Mouse (Mus musculus): ENCODE measurements around the gene Slc47a1.
"Not testable (repeated sequence)": the region's sequence is repeated elsewhere in the genome, so short reads cannot be mapped to it uniquely, and the experiment has no call there.

The Slc47a1 gene

DNA sequence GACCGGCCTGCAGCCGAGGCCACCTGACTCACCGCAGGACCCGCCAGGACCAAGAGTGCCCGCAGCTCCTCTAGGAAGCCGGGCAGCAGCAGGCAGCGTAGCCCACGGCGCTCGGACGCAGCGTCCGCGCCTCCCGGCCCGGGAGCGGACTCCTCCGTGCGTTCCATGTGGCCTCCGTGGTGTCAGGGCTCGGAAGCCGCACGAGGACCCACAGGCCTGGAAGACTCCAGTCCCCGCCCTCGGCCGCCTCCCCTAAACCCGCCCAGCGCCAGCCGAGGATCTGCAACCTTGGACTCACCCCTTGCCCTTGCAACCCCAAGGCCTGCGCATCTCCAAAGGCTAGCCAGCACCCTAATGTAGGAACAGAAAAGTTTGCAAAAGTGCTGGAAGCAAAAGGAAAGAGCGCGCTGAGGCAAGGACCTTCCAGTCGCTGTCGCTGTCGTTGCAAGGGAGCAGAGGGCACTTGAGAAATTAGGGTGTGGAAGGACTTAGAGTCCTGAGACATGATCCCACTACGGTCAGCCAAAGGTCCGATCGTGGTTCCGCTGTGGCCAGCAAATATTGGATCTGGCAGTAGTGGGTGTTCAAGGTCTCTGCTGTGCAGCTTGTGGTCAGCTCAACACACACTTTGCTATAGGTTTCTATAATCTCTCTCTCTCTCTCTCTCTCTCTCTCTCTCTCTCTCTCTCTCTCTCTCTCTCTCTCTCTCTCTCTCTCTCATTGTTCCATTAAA is at the start of gene Slc47a1:
Gene Slc47a1, minus strand, starts transcription at position 465 of the 733 bp plus-strand sequence.
- DNase-seq (ENCODE audit: low read depth in 1 of 2, low spot score in 2 of 2): no peak

DNA sequence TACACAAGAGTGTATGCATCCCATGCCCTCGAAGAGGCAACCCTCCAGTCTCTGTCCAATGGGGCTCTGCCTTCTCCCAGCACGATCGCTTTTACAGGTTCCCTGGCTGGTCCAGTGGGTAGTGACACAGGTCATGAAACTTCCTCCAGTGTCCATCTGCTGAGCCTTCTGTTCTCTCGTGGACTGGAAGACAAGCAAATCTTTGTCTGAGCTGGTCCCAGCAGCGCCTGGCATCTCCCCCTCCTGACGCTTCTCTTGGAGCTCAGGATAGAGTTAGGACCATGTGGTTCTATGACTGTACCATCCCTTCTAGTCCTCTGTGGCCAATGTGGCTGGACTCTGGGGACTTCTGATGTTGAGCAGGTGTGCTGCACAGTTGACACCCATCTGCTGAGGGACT is 41.1 kb upstream of the Slc47a1 start:
- DNase-seq (ENCODE audit: low read depth in 1 of 2, low spot score in 2 of 2): no peak

DNA sequence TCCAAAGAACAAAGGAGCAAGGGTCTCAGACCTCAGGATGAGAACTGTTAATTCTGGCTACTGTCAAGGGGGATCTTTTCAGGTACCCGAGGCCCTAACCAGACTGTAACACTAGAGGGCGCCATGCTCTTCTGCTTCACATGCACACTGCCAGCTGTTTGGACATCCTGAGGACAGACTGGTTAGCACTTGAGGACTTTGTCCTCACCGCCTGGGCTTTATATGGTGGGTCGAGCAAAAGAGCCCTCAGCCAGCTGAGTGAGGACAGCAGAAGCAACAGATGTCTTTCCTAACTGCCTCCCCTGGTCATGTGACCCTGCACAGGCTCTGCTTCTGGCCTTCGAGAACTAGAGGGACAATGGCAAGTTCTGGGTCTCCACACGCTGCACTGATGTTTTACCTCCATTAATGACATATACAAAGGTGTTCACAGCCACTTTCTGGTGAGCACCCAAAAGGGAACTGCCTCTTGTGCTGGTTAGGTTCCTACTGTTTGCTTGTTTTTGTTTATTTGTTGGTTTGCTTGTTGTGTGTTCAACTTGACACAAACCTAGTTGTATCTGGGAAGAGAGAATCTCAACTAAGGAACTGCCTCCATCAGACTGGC is 39.9 kb upstream of the Slc47a1 start:
- DNase-seq (ENCODE audit: low read depth in 1 of 2, low spot score in 2 of 2): peak; percentile 13 to 53

DNA sequence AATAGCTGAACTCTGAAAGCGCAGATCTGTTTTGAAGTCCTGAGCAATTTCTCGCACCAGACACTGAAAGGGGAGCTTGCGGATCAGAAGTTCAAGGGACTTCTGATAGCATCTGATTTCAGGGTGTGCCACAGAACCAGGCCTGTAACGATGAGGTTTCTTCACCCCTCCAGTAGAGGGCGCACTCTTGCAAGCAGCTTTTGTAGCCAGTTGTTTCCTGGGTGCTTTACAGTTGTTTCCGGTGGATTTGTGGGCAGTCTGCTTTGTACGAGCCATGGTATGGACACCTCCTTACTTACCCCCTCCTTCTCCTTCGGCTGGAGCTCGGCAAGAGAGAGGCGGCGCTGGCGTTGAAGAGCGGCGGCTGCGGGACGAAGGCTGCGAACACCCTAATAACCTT is 38.4 kb upstream of the Slc47a1 start:
- DNase-seq (ENCODE audit: low read depth in 1 of 2, low spot score in 2 of 2): not testable (repeated sequence)

DNA sequence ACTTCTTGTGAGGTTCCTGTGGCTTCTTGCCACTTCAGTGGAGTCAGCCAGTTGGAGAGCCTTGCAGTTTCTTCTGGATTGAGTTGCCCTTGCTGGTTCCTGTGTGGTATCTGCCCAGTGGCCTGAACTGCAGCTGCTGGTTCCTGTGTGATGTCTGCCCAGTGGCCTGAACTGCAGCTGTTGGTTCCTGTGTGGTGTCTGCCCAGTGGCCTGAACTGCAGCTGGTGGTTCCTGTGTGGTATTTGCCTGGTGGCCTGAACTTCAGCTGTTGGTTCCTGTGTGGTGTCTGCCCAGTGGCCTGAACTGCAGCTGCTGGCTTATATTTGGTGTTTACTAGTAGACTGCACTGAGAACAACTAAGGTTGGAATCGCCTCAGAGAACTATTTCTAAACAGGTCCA is 37.3 kb upstream of the Slc47a1 start:
- DNase-seq (ENCODE audit: low read depth in 1 of 2, low spot score in 2 of 2): no peak

DNA sequence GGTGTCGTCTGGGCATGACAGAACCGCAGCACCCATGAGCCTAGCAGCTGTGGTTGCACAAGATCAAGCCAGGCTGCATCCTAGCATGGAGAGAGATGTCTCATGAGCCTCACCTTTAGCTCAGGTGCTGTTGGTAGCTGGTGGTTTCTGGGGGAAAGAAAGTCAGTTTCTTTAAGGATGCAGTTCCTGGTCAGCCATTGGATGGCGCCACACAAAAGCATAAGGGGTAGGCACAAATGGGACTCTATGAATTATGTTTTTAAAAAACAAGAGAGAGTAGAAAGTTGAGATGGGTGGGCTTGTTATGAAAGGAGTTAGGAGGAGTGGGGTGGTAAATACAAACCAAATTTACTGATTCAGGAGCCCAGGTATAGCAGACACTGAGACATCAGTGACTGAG is 36.4 kb upstream of the Slc47a1 start:
- no peak for DNase-seq (ENCODE audit: low read depth in 1 of 2, low spot score in 2 of 2)

DNA sequence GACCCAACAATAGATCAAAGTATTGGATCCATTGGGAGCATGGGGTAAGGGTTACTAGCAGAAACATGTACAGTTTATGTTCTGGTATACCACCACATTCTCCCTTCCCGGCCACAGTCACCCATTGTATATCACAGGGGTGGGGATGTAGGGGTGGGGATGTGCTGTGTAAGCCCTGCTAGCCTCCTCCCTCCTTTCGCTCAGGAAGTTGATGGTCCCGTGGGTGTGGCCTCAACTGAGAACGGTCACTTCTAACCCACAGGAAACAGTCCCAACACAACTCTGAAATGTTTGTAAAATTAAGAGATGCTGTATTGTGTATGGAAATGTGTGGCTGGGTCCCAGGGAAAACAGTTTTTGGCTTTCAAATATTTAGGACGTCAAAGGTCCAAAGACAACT is 35.3 kb upstream of the Slc47a1 start:
- no peak for DNase-seq (ENCODE audit: low read depth in 1 of 2, low spot score in 2 of 2)

DNA sequence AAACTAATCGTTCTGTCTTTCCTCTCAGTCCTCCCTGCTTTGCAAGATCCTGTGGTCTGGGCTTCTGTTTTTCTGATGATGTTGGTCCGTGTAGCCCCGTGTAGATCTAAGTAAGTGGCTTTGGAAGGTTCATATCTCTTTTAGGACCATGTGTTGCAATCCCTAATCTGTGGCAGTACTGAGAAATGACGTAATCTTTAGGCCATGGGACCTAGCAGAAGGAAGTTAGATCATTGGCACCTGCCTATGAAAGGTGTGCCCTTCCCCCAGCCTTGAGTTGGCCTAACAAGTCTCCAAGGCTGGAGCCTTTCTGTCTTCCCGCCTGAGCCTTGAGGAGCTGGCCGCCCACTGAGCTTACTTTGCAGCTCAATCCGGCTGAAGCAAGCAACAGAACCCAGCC is 33.7 kb upstream of the Slc47a1 start:
- DNase-seq (ENCODE audit: low read depth in 1 of 2, low spot score in 2 of 2): no peak

DNA sequence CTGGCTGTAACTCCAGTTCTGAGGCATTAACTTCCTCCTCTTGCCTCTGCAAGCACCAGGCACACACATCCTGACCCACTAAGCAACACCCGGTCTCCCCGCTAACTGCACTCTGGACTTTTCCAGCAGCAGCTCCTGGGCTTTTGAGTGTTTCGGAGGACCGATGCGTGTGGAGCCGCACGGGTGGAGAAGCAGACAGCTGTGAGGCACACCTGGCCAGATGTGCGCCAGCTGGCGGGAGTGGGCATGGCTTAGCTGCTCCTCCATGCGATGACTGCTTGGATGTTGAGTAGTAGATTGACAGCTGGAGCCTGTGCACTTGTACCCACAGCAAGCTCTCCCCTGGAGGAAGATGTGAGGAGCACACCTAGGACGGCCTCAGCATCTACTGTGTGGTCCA is 33.1 kb upstream of the Slc47a1 start:
- no peak for DNase-seq (ENCODE audit: low read depth in 1 of 2, low spot score in 2 of 2)

DNA sequence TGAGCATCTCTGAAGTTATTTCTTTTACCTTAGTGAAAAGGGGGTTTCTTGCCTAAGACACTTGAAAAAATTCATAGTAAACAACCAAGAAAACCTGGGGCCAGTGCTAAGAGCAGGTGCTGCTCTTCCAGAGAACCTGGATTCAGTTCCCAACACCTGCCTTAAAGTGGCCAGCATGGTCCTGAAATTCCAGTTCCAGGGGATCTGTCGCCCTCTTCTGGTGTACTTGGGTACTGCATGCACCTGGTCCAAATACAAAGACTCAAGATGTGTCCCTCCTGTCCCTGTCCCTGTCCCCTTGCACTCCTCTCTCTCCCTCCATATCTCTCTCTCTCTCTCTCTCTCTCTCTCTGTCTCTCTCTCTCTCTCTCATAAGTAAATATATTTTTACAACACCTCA is 32.0 kb upstream of the Slc47a1 start:
- peak; percentile 39 to 73 for DNase-seq (ENCODE audit: low read depth in 1 of 2, low spot score in 2 of 2)

DNA sequence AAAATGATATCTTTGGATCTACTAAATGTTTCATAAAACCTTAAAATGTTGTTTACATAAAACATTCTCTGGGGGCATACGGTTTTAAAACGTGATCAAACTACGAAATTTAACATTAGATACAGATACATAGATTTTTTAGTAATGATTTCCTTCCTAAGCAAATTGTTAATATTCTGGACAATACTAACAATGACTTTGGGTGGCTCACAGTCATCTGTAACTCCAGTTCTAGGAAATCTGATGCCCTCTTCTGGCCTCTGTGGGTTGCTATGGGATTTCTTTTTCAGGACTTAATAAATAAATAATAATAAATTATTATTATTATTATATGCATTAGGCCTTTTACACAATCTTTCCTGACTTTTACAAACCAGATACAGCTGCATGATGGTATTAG is 30.9 kb upstream of the Slc47a1 start:
- DNase-seq (ENCODE audit: low read depth in 1 of 2, low spot score in 2 of 2): no peak

DNA sequence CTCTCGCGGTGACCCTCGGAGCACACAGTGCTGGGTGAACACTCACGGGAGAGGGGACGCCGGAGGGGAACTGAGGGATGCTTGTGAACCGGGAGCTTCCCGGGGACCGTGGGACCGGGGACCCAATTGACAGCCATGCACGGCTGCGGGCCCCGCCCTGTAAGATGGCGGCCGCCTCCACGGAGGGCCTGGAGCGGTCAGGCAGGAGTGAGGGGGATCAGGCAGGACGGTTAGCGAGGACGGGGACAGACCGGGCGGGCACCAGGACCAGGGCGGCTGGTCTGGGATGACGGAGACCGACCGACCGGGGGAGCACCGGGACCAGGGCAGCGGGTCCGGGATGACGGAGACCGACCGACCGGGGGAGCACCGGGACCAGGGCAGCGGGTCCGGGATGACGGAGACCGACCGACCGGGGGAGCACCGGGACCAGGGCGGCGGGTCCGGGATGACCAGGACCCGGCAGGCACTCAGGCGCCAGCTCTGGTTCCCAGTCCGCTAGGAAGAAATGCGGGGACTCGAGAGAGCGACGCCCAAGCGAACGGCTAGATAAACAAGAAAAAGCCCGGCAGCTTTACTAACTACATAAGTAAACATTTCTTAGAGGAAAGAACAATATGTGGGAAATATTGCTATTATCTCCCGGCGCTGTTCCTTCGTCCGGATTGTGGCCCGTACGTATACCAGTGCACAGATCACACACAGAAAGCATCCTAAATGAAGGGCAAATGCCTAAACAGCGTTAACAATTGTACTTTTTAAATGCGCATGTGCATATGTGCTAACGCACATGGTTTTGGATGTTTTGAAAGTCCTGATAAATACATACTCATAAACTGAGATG is 30.3 kb upstream of the Slc47a1 start:
- peak; percentile 23 to 58 for DNase-seq (ENCODE audit: low read depth in 1 of 2, low spot score in 2 of 2)

DNA sequence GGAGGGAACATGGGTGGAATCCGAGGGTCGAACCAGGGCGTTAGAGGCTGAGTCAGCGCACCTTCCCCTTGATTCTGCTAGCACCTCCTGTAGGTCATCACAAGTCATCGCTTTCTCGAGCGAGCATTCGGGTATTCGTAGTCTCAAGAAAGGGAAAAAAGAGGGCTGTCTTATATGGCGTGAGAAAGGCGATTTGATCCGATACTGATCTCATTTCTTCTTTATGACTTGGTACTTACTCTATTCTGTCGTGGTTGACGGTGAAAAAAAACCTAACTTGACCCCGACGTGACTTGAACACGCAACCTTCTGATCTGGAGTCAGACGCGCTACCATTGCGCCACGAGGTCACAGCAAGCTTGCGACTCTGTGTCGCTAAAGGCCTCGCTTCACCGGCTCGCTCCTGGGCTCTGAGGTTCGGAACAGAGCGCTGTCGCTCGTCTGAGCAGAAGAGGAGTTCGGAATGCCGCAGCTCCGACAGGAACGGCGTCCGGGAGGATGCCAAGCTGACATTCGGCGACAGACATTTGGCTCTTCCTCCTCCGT is 29.6 kb upstream of the Slc47a1 start:
- peak; percentile 71 to 89 for DNase-seq (ENCODE audit: low read depth in 1 of 2, low spot score in 2 of 2)

DNA sequence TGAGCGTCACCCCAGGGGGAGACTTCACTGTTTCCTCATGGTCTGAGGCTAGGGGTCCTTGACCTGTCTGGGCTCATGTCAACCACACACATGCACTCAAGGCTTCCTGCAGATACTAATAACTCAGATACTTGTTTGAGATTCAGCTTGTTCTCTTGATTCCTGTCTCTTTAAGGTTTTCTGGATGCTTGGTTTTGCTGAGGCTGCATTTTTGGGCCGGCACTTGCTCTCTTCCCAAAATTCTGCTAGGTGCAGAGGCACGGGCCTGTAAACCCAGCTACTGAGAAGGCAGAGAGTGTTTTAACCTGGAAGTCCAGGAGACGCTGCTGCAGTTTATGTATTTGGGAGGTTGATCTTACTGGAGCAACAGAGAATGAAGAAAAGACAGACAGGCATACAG is 23.6 kb upstream of the Slc47a1 start:
- DNase-seq (ENCODE audit: low read depth in 1 of 2, low spot score in 2 of 2): no peak

DNA sequence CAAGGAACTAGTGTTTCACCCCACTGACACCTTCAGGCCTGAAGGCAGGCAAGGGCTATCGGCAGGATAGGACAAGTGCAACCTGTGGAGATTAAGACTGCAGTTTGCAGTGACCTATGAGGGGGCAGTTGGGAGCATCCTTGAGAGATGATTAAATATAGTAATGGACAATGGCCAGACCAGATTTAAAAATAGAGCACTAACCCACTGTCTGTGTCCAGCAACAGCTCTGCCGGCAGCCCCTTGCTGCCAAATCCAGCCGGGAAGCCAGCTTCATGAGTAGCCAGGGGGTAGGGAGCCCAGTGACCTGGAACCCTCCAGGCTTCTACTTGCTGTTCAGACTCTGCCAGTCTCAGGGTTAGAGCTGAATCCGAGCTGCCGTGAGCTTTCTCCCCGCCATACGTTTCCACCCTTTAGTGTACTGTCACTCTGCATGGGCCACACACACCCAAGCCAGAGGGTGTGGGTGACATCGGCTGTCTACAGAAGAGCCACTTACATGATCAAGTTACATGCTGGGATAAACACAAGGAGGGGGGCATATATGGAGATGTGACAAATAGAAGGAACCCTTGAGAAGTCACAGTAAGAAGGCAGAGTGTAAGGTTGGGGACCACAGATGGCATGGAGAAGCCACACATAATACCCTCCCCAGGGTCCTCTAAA is 22.7 kb upstream of the Slc47a1 start:
- DNase-seq (ENCODE audit: low read depth in 1 of 2, low spot score in 2 of 2): no peak

DNA sequence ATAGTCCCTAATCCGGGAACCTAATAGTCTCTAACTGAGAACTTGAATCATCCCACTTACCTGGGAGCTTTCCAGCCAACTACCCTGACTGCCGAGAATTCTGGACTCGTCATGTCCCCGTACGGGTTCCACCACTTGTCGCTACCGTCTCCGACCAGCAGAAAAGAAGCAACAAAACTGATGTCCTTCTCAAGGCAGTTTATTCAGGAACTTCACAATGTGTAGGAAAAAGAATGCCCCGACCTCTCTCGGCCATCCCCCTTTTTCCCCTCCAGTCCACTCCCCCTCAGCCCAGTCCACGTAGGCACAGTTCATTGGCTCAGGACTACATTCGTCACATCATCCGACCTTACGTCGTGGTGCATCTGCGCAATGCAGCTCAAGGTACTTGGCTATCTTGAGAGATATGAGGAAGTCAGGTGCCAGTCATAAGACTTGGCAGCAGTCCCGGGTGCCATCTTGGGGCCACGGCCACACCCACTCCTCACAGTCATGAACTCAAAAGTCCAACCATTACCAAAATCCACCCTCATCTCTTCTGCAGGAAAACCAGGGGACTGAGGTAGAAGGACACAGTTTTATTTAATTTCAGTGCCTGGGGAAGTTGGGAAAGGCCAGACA is 19.4 kb upstream of the Slc47a1 start:
- not testable (repeated sequence) for DNase-seq (ENCODE audit: low read depth in 1 of 2, low spot score in 2 of 2)

DNA sequence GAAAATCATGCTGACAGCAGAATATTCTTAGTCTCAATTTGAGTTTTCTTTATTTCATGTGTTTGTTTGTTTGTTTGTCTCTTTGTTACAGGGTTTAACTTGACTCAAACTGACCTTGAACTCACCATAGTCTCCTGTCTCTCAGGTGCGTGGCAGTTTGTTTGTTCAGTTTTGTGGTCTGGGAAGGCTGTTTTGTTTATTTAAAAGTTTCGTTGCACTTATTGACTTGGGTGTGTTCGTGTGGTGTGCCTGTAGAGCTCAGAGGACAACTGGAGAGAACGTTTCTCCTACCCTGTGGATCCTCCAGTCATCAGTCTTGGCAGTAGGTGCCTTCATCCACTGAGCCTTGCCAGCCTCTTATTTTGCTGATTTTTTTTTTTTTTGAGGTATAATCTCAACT is 10.8 kb upstream of the Slc47a1 start:
- no peak for DNase-seq (ENCODE audit: low read depth in 1 of 2, low spot score in 2 of 2)

DNA sequence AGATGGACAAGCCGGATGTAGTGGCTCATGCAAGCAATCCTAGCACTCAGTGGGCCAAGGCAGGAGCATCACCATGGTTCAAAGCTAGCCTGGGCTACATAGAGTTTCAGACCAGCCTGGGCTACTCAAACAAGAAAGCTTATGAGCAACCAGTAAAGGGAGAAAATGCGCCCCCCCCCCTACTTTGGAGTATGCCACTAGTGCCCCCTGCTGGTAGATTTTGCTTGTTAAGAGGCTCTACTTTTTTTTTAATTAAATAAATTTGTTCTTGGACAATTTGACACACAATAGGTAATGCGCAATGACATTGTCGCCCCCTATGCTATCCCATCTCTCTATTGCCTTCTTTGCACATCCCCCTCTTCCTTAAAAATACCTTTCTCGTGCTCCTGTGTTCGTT is 9.9 kb upstream of the Slc47a1 start:
- no peak for DNase-seq (ENCODE audit: low read depth in 1 of 2, low spot score in 2 of 2)

DNA sequence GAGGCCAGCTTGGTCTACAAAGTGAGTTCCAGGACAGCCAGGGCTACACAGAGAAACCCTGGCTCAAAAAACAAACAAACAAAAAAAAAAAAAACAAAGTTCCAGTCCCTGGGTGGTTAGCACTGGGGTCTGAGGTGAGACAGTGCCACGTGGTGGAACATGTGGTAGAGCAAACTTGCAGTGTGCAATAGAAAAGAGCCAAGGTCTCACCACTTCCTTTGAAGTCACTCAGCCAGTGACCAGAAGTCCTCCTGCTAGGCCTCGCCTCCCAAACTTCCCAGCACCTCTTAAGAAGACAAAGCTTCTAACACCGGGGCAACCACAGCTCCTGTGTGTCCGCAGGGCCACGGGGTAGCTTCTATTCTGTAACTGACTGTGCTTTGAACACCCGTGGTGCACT is 9.1 kb upstream of the Slc47a1 start:
- no peak for DNase-seq (ENCODE audit: low read depth in 1 of 2, low spot score in 2 of 2)

DNA sequence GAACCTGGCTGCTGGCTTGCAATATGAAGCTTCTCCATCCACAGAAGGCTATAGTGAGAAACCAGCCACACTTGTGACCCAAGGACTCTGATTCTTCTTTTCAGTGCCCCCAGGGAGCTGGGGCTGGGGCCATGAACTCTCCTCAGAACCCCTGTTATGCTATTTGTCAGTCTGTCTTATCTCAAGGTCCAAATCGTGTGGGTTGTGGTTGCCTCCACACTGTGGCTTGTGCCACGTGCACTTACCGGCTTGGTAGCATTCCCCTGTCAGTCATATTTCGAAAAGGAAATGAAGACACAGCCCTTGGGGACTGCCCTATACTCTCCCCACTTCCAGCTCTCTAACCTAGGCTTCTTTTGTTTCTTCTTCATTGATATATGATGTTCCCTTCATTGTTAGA is 7.6 kb upstream of the Slc47a1 start:
- DNase-seq (ENCODE audit: low read depth in 1 of 2, low spot score in 2 of 2): no peak

DNA sequence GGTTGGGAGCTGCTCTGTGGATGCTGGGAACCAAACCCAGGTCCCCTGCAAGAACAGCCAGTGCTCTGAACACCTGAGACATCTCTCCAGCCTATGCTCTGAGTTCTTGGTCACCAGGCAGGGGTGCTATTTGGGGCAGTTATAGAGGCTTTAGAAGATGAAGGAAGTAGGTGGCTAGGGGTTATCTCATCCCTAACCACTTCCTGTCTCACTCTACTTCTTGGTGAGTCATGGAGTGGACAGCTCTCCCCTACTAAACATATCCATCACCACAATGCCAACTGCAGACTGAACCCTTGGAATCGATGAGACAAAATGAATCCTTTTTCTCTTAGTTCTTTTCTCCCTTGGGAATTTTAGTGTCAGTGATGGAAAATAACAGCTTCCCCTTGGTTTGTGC is 3.1 kb upstream of the Slc47a1 start:
- DNase-seq (ENCODE audit: low read depth in 1 of 2, low spot score in 2 of 2): no peak

Data from monocyte, adult 2 months (primary cell).